Mouse (Mus musculus) forebrain, embryonic 10.5 days (tissue): ENCODE data around the gene S1pr2. TPM values are rescaled to one million over a fixed set of nuclear protein-coding genes. Genes with fewer than 3 reads are reported as not detected.
A peak's percentile ranks its signal among the peaks of the same experiment; 100 is the strongest.

Source experiments
- DNase-seq: peaks from one replicate; pipeline ENCODE4 v3.0.0-alpha.2; 2017; ENCODE audit warnings: low spot score; ENCODE audit errors: extremely low spot score
- H3K27ac ChIP-seq: fragments of 300-500 bp; sonication (generic); 2 replicates; pipeline ENCODE4 v1.5.1; 2016; ENCODE audit warnings: mild to moderate bottlenecking
- H3K27me3 ChIP-seq: fragments of 300-500 bp; sonication (generic); 2 replicates; pipeline ENCODE4 v1.6.1; 2016; ENCODE audit warnings: mild to moderate bottlenecking; ENCODE audit not compliant: poor library complexity, severe bottlenecking
- H3K36me3 ChIP-seq: fragments of 300-500 bp; sonication (generic); replicated peaks from 2 replicates; pipeline ENCODE4 v1.6.1; 2016; ENCODE audit warnings: mild to moderate bottlenecking, moderate library complexity
- H3K4me1 ChIP-seq: fragments of 300-500 bp; sonication (generic); 2 replicates; pipeline ENCODE4 v1.6.1; 2016
- H3K4me3 ChIP-seq: fragments of 300-500 bp; sonication (generic); 2 replicates; pipeline ENCODE4 v1.5.1; 2016; ENCODE audit warnings: mild to moderate bottlenecking, moderate library complexity
- H3K9me3 ChIP-seq: fragments of 300-500 bp; sonication (generic); 2 replicates; pipeline ENCODE4 v1.6.1; 2016; ENCODE audit warnings: mild to moderate bottlenecking, moderate library complexity
- WGBS: fragments of 180-500 bp; shearing (Covaris S2); methylation state at CpG from one replicate; pipeline ENCODE4 v1.1.7; 2016; 5-methylcytosine and 5-hydroxymethylcytosine counted together
- polyA plus RNA-seq: library from polyadenylated mRNA; unstranded; fragments of >200 nt; fragmentation: Nextera tagmentation; extraction: Ambion mirVana; gene quantifications from 2 replicates; pipeline ENCODE4 v1.2.1, GENCODE M21; 2016

S1pr2 gene
- polyA plus RNA-seq, 1 experiment from 2014 or later, result 24.4 TPM

DNA sequence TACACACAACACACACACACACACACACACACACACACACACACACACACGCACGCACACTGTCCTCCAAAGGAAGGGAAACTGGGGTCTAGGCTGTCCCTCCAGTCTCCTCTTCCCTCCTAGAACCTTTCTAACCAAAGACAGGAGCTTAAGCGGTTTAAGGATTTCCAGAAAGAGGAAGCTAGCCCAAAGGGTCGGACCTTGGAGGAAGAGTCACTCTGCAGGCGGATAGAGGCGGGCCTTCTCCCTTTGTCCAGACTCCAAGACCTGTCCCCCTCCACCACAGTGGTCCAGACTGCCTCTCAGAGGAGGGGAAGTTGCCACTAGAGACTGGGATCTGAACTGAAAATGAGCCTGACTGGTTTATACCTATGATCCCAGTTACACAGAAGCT lies 2.9 kb downstream of the S1pr2 start:
- peak overlapping the region; percentile 8; the same call in 1 of the 2 replicates for H3K27ac ChIP-seq
- peaks cover 62% of the 10 kb centered on the region for H3K4me1 ChIP-seq
- peaks cover 10% of the 10 kb centered on the region for H3K27me3 ChIP-seq
- peak overlapping the region; percentile 19; the same call in 1 of the 2 replicates for H3K4me3 ChIP-seq
- WGBS, result 31% methylated on average over 6 of the region's 6 CpGs
- DNase-seq, result no peak
- H3K36me3 ChIP-seq, result peaks cover 12% of the 10 kb centered on the region
- H3K9me3 ChIP-seq, result no peaks in the 10 kb centered on the region

DNA sequence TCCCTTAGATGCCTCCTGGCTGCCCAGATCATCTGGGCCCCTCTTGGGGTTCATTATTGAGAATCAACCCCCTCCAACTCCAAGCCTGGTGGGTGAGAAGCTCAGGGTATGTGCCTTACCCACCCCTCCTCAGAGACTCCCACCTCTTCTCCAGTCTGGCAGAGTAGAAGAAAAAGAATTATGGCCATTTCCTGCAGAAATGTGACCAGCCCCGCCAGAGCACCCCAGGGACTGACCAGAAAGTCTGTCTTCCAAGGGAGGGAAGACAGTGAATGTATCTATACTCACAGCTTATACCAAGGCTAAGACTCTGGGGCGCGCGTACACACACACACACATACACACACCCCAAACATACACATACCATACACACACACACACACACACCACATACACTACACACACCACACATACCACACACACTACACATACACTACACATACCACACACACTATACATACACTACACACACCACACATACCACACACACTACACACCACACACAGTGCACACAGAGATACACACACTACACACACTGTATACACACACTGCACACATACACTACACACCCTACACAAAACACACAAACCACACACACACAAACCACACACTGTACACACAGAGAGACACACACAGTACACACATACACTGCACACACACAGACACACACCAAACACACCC lies 3.4 kb downstream of the S1pr2 start:
- no peaks in the 10 kb centered on the region for H3K9me3 ChIP-seq
- peaks cover 10% of the 10 kb centered on the region for H3K27me3 ChIP-seq
- peak overlapping the region; percentile 80 for H3K27ac ChIP-seq
- 93% methylated on average over 4 of the region's 4 CpGs for WGBS
- peak overlapping the region; percentile 29 for H3K4me3 ChIP-seq
- peaks cover 17% of the 10 kb centered on the region for H3K36me3 ChIP-seq
- H3K4me1 ChIP-seq, result peaks cover 58% of the 10 kb centered on the region
- DNase-seq, result no peak

DNA sequence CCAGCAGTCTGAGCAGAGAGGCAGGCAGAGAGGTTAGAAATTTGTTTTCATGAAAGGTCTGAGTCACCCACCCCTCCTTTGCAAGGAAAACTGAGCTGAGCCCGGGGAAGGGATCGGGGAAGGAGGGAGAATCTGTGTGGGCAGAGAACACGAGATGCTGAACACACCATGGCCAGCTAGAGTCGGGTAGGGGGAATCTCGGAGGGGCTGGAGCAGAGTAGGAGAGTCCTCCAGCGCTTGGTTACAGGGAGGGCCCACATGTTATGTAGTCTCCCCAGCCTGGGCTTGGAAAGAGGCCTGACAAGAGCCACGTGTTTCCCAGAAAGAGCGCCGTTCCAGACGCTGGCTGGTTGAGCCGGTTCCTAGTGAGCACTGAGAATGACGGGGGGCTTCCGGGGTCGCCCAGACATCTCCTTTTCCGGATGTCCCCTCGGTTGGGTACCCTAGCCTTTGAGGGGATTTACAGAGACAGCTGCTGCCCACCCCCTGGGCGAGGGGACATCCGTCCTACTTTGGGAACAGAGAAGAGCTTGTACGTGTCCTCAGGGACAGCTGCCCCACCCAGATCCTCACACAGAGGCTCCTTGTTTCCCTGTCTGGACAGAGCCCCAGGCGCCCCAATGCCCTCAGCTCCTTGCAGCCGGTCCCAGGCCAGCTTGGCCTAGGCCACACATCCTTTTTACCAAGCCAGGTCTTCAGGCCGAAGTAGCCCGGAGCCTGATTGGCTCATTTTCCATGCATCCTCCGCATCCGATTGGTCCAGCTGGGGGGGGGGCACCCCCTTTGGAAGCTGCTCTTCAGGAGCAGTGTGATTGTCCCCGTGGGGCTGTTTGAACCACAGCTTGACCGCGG lies 4.2 kb downstream of the S1pr2 start:
- H3K27ac ChIP-seq, result peak overlapping the region; percentile 80
- no peaks in the 10 kb centered on the region for H3K9me3 ChIP-seq
- peaks cover 57% of the 10 kb centered on the region for H3K4me1 ChIP-seq
- H3K27me3 ChIP-seq, result peaks cover 10% of the 10 kb centered on the region
- peaks cover 25% of the 10 kb centered on the region for H3K36me3 ChIP-seq
- WGBS, result 34% methylated on average over 28 of the region's 28 CpGs
- peak; percentile 41 for DNase-seq
- peak overlapping the region; percentile 29 for H3K4me3 ChIP-seq

GRCm38 (mm10) chr9:20971751-20972140 lies 4.8 kb downstream of the S1pr2 start:
- no peak for DNase-seq
- Histone ChIP-seq H3K36me3 (peaks cover 31% of the 10 kb centered on the region), H3K4me1 (peaks cover 53% of the 10 kb centered on the region), H3K27ac (peak overlapping the region; percentile 80), H3K9me3 (no peaks in the 10 kb centered on the region), H3K4me3 (peak overlapping the region; percentile 29; the same call in 1 of the 2 replicates), H3K27me3 (peaks cover 10% of the 10 kb centered on the region)
- 69% methylated on average over 7 of the region's 7 CpGs for WGBS

DNA sequence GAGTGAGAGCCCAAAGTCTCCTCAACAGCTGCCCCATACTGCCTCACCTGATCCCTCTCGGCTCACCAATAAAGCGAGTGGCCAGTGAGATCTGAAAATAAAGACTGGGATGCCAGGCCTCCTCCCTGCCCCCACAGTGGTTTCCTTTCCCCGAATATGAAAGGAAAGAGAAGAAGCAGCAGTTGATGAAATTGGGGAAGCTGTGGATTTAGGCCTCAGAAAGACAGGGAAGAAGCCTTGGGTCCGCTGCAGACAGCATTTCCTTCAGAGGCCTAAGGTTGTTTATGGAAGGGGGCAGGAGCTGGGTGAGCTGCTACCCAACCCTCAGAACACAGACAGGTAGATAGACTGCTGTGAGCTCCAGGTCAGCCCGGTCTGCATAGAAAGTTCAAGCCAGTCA lies 9.8 kb downstream of the S1pr2 start:
- no peak overlapping the region for H3K27ac ChIP-seq
- no peak for DNase-seq
- H3K4me3 ChIP-seq, result no peak overlapping the region
- peaks cover 7% of the 10 kb centered on the region for H3K4me1 ChIP-seq
- H3K9me3 ChIP-seq, result no peaks in the 10 kb centered on the region
- H3K27me3 ChIP-seq, result no peaks in the 10 kb centered on the region
- 83% methylated on average over 5 of the region's 5 CpGs for WGBS
- H3K36me3 ChIP-seq, result peaks cover 51% of the 10 kb centered on the region

- Histone ChIP-seq H3K4me1 (no peaks in the 10 kb centered on the region; the same call in 1 of the 2 replicates), H3K9me3 (no peaks in the 10 kb centered on the region), H3K4me3 (no peak overlapping the region), H3K27me3 (no peaks in the 10 kb centered on the region), H3K27ac (no peak overlapping the region), H3K36me3 (peaks cover 49% of the 10 kb centered on the region)
- 92% methylated on average over 3 of the region's 3 CpGs for WGBS
- no peak for DNase-seq
These were observed 10.6 kb downstream of the S1pr2 start for GRCm38 (mm10) chr9:20966008-20966407.

DNA sequence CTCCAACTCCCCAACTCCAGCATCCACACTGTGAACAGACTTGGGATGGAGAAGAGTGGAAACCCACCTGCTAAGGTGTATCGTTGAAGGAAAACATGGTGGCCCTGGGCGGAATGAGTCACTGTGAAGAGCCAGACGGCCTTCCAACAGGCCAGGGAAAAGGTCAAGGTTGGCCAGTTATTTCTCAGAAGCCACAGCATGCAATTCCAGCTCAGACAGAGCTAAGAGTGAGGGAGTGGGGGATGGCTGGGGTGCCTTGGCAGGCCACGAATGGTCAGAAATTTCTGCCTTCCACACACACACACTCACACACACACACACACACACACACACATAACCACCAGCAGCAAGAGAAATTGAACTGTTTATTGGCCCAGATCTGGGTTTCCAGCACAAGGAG lies 11.0 kb downstream of the S1pr2 start:
- H3K36me3 ChIP-seq, result peaks cover 48% of the 10 kb centered on the region
- 92% methylated on average over 4 of the region's 4 CpGs for WGBS
- H3K4me1 ChIP-seq, result no peaks in the 10 kb centered on the region; the same call in 1 of the 2 replicates
- H3K27me3 ChIP-seq, result no peaks in the 10 kb centered on the region
- H3K9me3 ChIP-seq, result no peaks in the 10 kb centered on the region
- H3K27ac ChIP-seq, result no peak overlapping the region
- H3K4me3 ChIP-seq, result no peak overlapping the region
- no peak for DNase-seq

DNA sequence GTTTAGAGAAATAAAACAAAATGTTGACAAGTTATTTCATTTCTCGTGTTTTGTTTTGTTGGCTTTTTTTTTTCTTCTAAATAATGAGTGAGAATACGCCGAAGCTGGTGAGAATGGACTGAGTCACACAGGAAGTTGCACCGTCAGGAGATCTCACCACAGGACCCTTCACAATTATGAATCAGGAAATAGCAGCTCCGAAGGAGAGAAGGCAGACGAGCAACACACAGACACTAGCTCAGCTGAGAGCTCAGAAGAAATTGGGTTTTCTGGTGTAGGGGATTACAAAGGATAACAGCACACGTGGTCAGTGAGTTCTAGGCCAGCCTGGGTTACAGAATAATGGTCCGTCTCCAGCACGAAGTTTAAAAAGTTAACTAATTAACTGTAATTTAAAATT lies 15.0 kb downstream of the S1pr2 start:
- Histone ChIP-seq H3K4me3 (no peak overlapping the region), H3K27ac (no peak overlapping the region), H3K9me3 (no peaks in the 10 kb centered on the region), H3K27me3 (no peaks in the 10 kb centered on the region), H3K36me3 (peaks cover 18% of the 10 kb centered on the region), H3K4me1 (no peaks in the 10 kb centered on the region)
- WGBS, result 78% methylated on average over 9 of the region's 9 CpGs
- no peak for DNase-seq

- Histone ChIP-seq H3K4me3 (no peak within 1 kb of the TSS), H3K4me1 (no peaks in the 10 kb centered on the region), H3K36me3 (no peaks in the 10 kb centered on the region), H3K27ac (no peak within 1 kb of the TSS), H3K9me3 (no peaks in the 10 kb centered on the region), H3K27me3 (no peaks in the 10 kb centered on the region)
- WGBS, result 93% methylated on average over 2 of the region's 2 CpGs
- no peak for DNase-seq
These were observed 17.1 kb downstream of the S1pr2 start, which contains the start of gene Dnmt1 for GRCm38 (mm10) chr9:20959430-20959938. TSS of gene Dnmt1 (minus strand) at chr9:20959888.

GRCm38 (mm10) chr9:20956989-20957388 lies 19.6 kb downstream of the S1pr2 start:
- Histone ChIP-seq H3K4me1 (peaks cover 7% of the 10 kb centered on the region), H3K36me3 (no peaks in the 10 kb centered on the region), H3K27ac (no peak overlapping the region), H3K9me3 (no peaks in the 10 kb centered on the region), H3K27me3 (no peaks in the 10 kb centered on the region), H3K4me3 (no peak overlapping the region)
- 83% methylated on average over 3 of the region's 3 CpGs for WGBS
- DNase-seq, result no peak

- peak; percentile 99 for DNase-seq
- Histone ChIP-seq H3K4me1 (peaks cover 30% of the 10 kb centered on the region), H3K27ac (peak overlapping the region; percentile 94), H3K27me3 (no peaks in the 10 kb centered on the region), H3K4me3 (peak overlapping the region; percentile 95), H3K9me3 (no peaks in the 10 kb centered on the region), H3K36me3 (peaks cover 24% of the 10 kb centered on the region)
- WGBS, result under 1% methylated on average over 51 of the region's 51 CpGs
These were observed 23.9 kb downstream of the S1pr2 start for GRCm38 (mm10) chr9:20952520-20953227.

GRCm38 (mm10) chr9:20951966-20952519 lies 24.5 kb downstream of the S1pr2 start:
- WGBS, result under 1% methylated on average over 17 of the region's 17 CpGs
- H3K9me3 ChIP-seq, result no peaks in the 10 kb centered on the region
- peaks cover 30% of the 10 kb centered on the region for H3K4me1 ChIP-seq
- peak overlapping the region; percentile 95 for H3K4me3 ChIP-seq
- peaks cover 30% of the 10 kb centered on the region for H3K36me3 ChIP-seq
- DNase-seq, result no peak
- no peaks in the 10 kb centered on the region for H3K27me3 ChIP-seq
- peak overlapping the region; percentile 94 for H3K27ac ChIP-seq
